Mouse (Mus musculus): ENCODE data around the gene Gm10260. TPM values are rescaled to one million over a fixed set of nuclear protein-coding genes. Genes with fewer than 3 reads are reported as not detected.

Gene Gm10260
- polyA plus RNA-seq, 1 experiment from 2014 or later, result 4.7 TPM

GRCm38 (mm10) chr13:97768046-97768682 lies 7.7 kb upstream of the Gm10260 start:
- H3K9ac ChIP-seq, result no peak overlapping the region
- no peak overlapping the region for H3K27ac ChIP-seq (replicated peaks)
- H3K9me3 ChIP-seq (replicated peaks), result no peaks in the 10 kb centered on the region
- H3K27me3 ChIP-seq, result no peaks in the 10 kb centered on the region
- 60% methylated on average over 7 of the region's 7 CpGs for WGBS
- no peak overlapping the region for H3K4me2 ChIP-seq (replicated peaks)
- ATAC-seq (ENCODE audit: insufficient number of reproducible peaks, low FRiP score, low TSS enrichment, low read depth), result no peak
- no peaks in the 10 kb centered on the region for H3K36me3 ChIP-seq
- H3K4me3 ChIP-seq (replicated peaks), result no peak overlapping the region
- peaks cover 11% of the 10 kb centered on the region; the same call in 1 of the 2 replicates for H3K4me1 ChIP-seq

GRCm38 (mm10) chr13:97766600-97766999 lies 6.2 kb upstream of the Gm10260 start:
- Histone ChIP-seq H3K4me3 (replicated peaks) (no peak overlapping the region), H3K9me3 (replicated peaks) (no peaks in the 10 kb centered on the region), H3K4me1 (peaks cover 11% of the 10 kb centered on the region; the same call in 1 of the 2 replicates), H3K4me2 (replicated peaks) (no peak overlapping the region), H3K9ac (no peak overlapping the region), H3K27me3 (no peaks in the 10 kb centered on the region), H3K27ac (replicated peaks) (no peak overlapping the region), H3K36me3 (no peaks in the 10 kb centered on the region)
- WGBS, result 83% methylated on average over 3 of the region's 3 CpGs
- ATAC-seq (ENCODE audit: insufficient number of reproducible peaks, low FRiP score, low TSS enrichment, low read depth), result no peak

GRCm38 (mm10) chr13:97765913-97766312 lies 5.5 kb upstream of the Gm10260 start:
- no peaks in the 10 kb centered on the region for H3K9me3 ChIP-seq (replicated peaks)
- 81% methylated on average over 2 of the region's 2 CpGs for WGBS
- no peak overlapping the region for H3K27ac ChIP-seq (replicated peaks)
- ATAC-seq (ENCODE audit: insufficient number of reproducible peaks, low FRiP score, low TSS enrichment, low read depth), result no peak
- no peaks in the 10 kb centered on the region for H3K27me3 ChIP-seq
- H3K4me1 ChIP-seq, result peaks cover 11% of the 10 kb centered on the region; the same call in 1 of the 2 replicates
- no peak overlapping the region for H3K4me2 ChIP-seq (replicated peaks)
- no peak overlapping the region for H3K9ac ChIP-seq
- no peak overlapping the region for H3K4me3 ChIP-seq (replicated peaks)
- H3K36me3 ChIP-seq, result no peaks in the 10 kb centered on the region

- Histone ChIP-seq H3K27me3 (no peaks in the 10 kb centered on the region), H3K9me3 (replicated peaks) (no peaks in the 10 kb centered on the region), H3K4me1 (peaks cover 9% of the 10 kb centered on the region; the same call in 1 of the 2 replicates), H3K9ac (no peak overlapping the region), H3K27ac (replicated peaks) (0 out of 2 replicates have a peak overlapping the region, but pooled peaks have one; percentile 17), H3K4me3 (replicated peaks) (no peak overlapping the region), H3K4me2 (replicated peaks) (no peak overlapping the region), H3K36me3 (no peaks in the 10 kb centered on the region)
- WGBS, result 66% methylated on average over 7 of the region's 7 CpGs
- ATAC-seq (ENCODE audit: insufficient number of reproducible peaks, low FRiP score, low TSS enrichment, low read depth), result no peak
These were observed 3.6 kb upstream of the Gm10260 start for GRCm38 (mm10) chr13:97764067-97764466.

- Histone ChIP-seq H3K27me3 (no peaks in the 10 kb centered on the region), H3K4me1 (peaks cover 7% of the 10 kb centered on the region; the same call in 1 of the 2 replicates), H3K36me3 (no peaks in the 10 kb centered on the region), H3K27ac (replicated peaks) (0 out of 2 replicates have a peak overlapping the region, but pooled peaks have one; percentile 17), H3K4me3 (replicated peaks) (no peak overlapping the region), H3K4me2 (replicated peaks) (no peak overlapping the region), H3K9ac (no peak overlapping the region), H3K9me3 (replicated peaks) (no peaks in the 10 kb centered on the region)
- WGBS, result 51% methylated on average over 6 of the region's 6 CpGs
- ATAC-seq (ENCODE audit: insufficient number of reproducible peaks, low FRiP score, low TSS enrichment, low read depth), result no peak
These were observed 3.0 kb upstream of the Gm10260 start for GRCm38 (mm10) chr13:97763436-97763835.

- no peak for ATAC-seq (ENCODE audit: insufficient number of reproducible peaks, low FRiP score, low TSS enrichment, low read depth)
- Histone ChIP-seq H3K27ac (replicated peaks) (no peak overlapping the region), H3K27me3 (no peaks in the 10 kb centered on the region), H3K36me3 (no peaks in the 10 kb centered on the region), H3K4me1 (peaks cover 11% of the 10 kb centered on the region; the same call in 1 of the 2 replicates), H3K4me2 (replicated peaks) (no peak overlapping the region), H3K9me3 (replicated peaks) (no peaks in the 10 kb centered on the region), H3K9ac (no peak overlapping the region), H3K4me3 (replicated peaks) (no peak overlapping the region)
- 95% methylated on average over 8 of the region's 8 CpGs for WGBS
These were observed 1.7 kb upstream of the Gm10260 start for GRCm38 (mm10) chr13:97762121-97762520.

GRCm38 (mm10) chr13:97757033-97757432 lies 3.4 kb downstream of the Gm10260 start:
- 42% methylated on average over 4 of the region's 4 CpGs for WGBS
- Histone ChIP-seq H3K9ac (no peak overlapping the region), H3K9me3 (replicated peaks) (no peaks in the 10 kb centered on the region), H3K27ac (replicated peaks) (0 out of 2 replicates have a peak overlapping the region, but pooled peaks have one; percentile 13), H3K4me1 (peaks cover 7% of the 10 kb centered on the region; the same call in 1 of the 2 replicates), H3K36me3 (no peaks in the 10 kb centered on the region), H3K4me3 (replicated peaks) (no peak overlapping the region), H3K27me3 (no peaks in the 10 kb centered on the region), H3K4me2 (replicated peaks) (no peak overlapping the region)
- no peak for ATAC-seq (ENCODE audit: insufficient number of reproducible peaks, low FRiP score, low TSS enrichment, low read depth)

- no peak overlapping the region for H3K4me2 ChIP-seq (replicated peaks)
- 87% methylated on average over 6 of the region's 6 CpGs for WGBS
- ATAC-seq (ENCODE audit: insufficient number of reproducible peaks, low FRiP score, low TSS enrichment, low read depth), result no peak
These were observed 4.3 kb downstream of the Gm10260 start for GRCm38 (mm10) chr13:97756091-97756490.

GRCm38 (mm10) chr13:97750851-97751381 lies 9.5 kb downstream of the Gm10260 start:
- 78% methylated on average over 4 of the region's 4 CpGs for WGBS
- Histone ChIP-seq H3K27me3 (no peaks in the 10 kb centered on the region), H3K4me2 (replicated peaks) (no peak overlapping the region), H3K4me1 (peaks cover 10% of the 10 kb centered on the region; the same call in 1 of the 2 replicates), H3K27ac (replicated peaks) (peak overlapping the region; percentile 17; the same call in 1 of the 2 replicates), H3K4me3 (replicated peaks) (no peak overlapping the region), H3K9ac (no peak overlapping the region), H3K9me3 (replicated peaks) (no peaks in the 10 kb centered on the region), H3K36me3 (no peaks in the 10 kb centered on the region)
- no peak for ATAC-seq (ENCODE audit: insufficient number of reproducible peaks, low FRiP score, low TSS enrichment, low read depth)

More at GRCm38 (mm10) chr13:97756091-97756490, 4.3 kb downstream of the Gm10260 start:
- Histone ChIP-seq H3K27me3 (no peaks in the 10 kb centered on the region), H3K4me1 (peaks cover 9% of the 10 kb centered on the region; the same call in 1 of the 2 replicates), H3K9ac (no peak overlapping the region), H3K9me3 (replicated peaks) (no peaks in the 10 kb centered on the region), H3K4me3 (replicated peaks) (no peak overlapping the region), H3K36me3 (no peaks in the 10 kb centered on the region), H3K27ac (replicated peaks) (no peak overlapping the region)

- Histone ChIP-seq H3K36me3 (no peaks in the 10 kb centered on the region), H3K27me3 (no peaks in the 10 kb centered on the region), H3K4me3 (replicated peaks) (no peak overlapping the region), H3K4me2 (replicated peaks) (no peak overlapping the region), H3K4me1 (peaks cover 10% of the 10 kb centered on the region; the same call in 1 of the 2 replicates), H3K9me3 (replicated peaks) (no peaks in the 10 kb centered on the region), H3K27ac (replicated peaks) (no peak overlapping the region), H3K9ac (no peak overlapping the region)
- peak; percentile 57; the same call in 1 of the 2 replicates for ATAC-seq (ENCODE audit: insufficient number of reproducible peaks, low FRiP score, low TSS enrichment, low read depth)
- WGBS, result 41% methylated on average over 20 of the region's 20 CpGs
These were observed 13.2 kb downstream of the Gm10260 start for GRCm38 (mm10) chr13:97747037-97747860.

GRCm38 (mm10) chr13:97744669-97745068 lies 15.8 kb downstream of the Gm10260 start:
- Histone ChIP-seq H3K27ac (replicated peaks) (no peak overlapping the region), H3K27me3 (no peaks in the 10 kb centered on the region), H3K4me1 (peaks cover 6% of the 10 kb centered on the region; the same call in 1 of the 2 replicates), H3K36me3 (no peaks in the 10 kb centered on the region), H3K4me3 (replicated peaks) (no peak overlapping the region), H3K9ac (no peak overlapping the region), H3K9me3 (replicated peaks) (no peaks in the 10 kb centered on the region), H3K4me2 (replicated peaks) (no peak overlapping the region)
- ATAC-seq (ENCODE audit: insufficient number of reproducible peaks, low FRiP score, low TSS enrichment, low read depth), result no peak
- WGBS, result 71% methylated on average over 7 of the region's 7 CpGs
